Mouse (Mus musculus) olfactory bulb, adult 2 months (tissue): ENCODE results near the gene Ptms.

Source experiments
- CTCF ChIP-seq: fragments of 200-500 bp; IDR thresholded peaks from 2 replicates; pipeline ENCODE4 v1.5.1; 2012; ENCODE audit warnings: low read depth, mild to moderate bottlenecking, low read length, moderate library complexity; ENCODE audit not compliant: insufficient read depth
- POLR2A ChIP-seq: fragments of 200-500 bp; IDR thresholded peaks from 2 replicates; pipeline ENCODE4 v1.6.1; 2012; ENCODE audit warnings: mild to moderate bottlenecking, low read depth, low read length, moderate library complexity; ENCODE audit not compliant: insufficient read depth

GRCm38 (mm10) chr6:124953991-124954715, 34.2 kb upstream of the Ptms start:
- TF ChIP-seq POLR2A, result no peak
- TF ChIP-seq CTCF, result no peak
